Mouse (Mus musculus) spleen, postnatal 4 days (tissue): Measurements from ENCODE around the gene Olfr313.

Experiments
- DNase-seq, 2 experiments: peaks; one replicate each; pipeline ENCODE4 v3.0.0; 2022; ENCODE audit warnings: low spot score in 2 of 2

Gene Olfr313

GRCm38 (mm10) chr11:58847636-58848035 lies 32.8 kb downstream of the Olfr313 start:
- no peak for DNase-seq

DNA sequence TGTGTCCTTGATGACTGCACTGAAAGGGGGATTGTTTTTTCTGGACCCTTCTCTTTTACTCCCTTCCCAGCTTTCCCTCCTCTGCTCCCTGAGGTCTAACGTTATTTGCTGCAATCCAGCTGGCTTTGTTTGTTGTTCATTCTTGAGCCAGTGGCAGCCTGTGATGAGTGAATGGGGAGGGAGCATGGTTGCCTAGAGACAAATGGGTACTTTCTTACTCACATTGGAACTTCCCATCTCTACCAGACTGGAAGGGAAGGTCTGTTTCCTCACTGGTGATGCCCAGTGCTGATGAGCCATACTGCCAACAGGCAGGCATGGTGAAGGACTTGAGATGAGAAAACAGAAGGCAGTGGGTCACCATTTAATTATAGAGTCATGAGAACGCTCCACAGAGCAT lies 34.9 kb downstream of the Olfr313 start:
- no peak for DNase-seq

GRCm38 (mm10) chr11:58860744-58861143 lies 45.9 kb downstream of the Olfr313 start:
- no peak for DNase-seq

GRCm38 (mm10) chr11:58867039-58867953 lies 52.5 kb downstream of the Olfr313 start, which contains the start of gene 2810021J22Rik:
TSS of gene 2810021J22Rik (plus strand) at chr11:58867216.
- peak; percentile 80 to 89 for DNase-seq

GRCm38 (mm10) chr11:58867954-58868330 lies 53.1 kb downstream of the Olfr313 start:
- DNase-seq: no peak
